Mouse (Mus musculus): ENCODE measurements around the gene Mdm2.

DNA sequence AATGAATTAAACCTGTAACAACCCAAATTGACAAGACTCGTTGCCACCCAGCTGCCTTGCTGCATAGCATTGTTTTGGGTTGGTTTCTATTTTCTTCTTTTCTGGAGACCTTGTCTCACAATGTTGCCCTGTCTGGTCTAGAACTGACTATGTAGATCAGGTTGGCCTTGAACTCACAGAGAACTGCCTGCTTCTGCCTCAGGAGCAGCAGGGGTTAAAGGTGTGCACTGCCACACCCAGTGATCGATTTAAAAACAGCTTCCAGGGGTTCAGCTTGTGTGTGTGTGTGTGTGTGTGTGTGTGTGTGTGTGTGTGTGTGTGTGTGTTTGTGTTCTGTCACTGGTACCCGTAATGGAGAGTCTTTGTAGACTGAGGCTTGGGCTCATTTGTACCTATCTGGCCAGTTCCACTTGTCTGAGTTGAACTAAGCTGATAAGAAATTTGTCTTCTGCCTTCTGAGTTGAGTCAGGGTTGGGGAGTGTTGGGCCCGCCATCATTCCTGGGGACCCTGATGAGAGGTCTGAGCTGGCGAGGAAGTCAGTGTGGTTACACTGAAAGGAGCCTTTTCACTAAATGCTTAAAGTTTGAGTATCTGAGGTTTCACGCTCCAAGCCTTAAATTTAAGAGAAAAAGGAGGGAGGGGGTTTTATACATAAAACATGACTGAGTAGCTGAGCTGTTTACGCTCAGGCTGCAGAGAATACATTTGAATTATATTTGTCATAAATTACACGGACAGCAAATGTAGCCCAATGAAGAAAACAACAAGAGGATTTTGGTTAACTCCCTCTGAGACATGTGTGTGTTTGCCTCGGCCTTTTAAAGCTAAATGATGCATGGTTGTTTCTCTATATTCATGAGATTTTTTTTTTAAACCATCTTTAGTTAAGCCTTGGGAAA lies 44.9 kb downstream of the Mdm2 start:
- TF ChIP-seq CTCF (IDR thresholded peaks at IDR 0.05; ENCODE audit: low read depth, low read length) (no peak), POLR2A (IDR thresholded peaks at IDR 0.05; ENCODE audit: extremely low read depth, insufficient read depth, low read length) (no peak)
